In the genomic region with DNA sequence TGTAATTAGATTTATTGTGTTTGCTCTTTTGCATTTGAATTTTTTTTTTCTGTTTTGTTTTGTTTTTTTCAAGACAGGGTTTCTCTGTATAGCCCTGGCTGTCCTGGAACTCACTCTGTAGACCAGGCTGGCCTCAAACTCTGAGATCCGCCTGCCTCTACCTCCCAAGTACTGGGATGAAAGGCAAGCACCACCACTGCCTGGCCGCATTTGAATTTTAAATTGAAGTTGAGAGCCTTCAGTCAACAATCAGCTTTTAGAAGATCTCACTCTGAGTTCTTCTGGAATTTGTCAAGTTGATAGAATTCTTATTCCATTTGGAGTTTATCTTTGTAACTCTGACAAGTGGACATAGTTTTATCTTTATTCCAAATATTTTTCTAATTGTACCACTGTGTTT, we compare ENCODE assay signal across 17 mouse cellular contexts.
"Had no signal": no experiment of that assay in that cellular context is flagged by ENCODE, and none has a peak within 500 bp of the region (broad histone marks: within the 10 kb centered on the region; RNA-seq: fewer than 3 reads in every experiment).

No protein-coding gene starts in this region.

- H3K27ac ChIP-seq: midbrain, embryonic 12.5 days; neural tube, embryonic 13.5 days; neural tube, embryonic 15.5 days; stomach, embryonic 15.5 days; stomach, postnatal 0 days had no signal

- H3K4me3 ChIP-seq: midbrain, embryonic 10.5 days; midbrain, embryonic 12.5 days; myocyte; neural tube, embryonic 13.5 days; neural tube, embryonic 15.5 days; stomach, embryonic 15.5 days had no signal

- DNase-seq: lung, adult 18-20 months; lung, embryonic 14.5 days; lung, postnatal 10 days; lung, postnatal 4 days; right cerebral cortex, adult 18-20 months; right cerebral cortex, postnatal 25 days; right cerebral cortex, postnatal 4 days; thymus, adult 2 months; thymus, postnatal 25 days; thymus, postnatal 4 days had no signal
